In genomic region chr8:11913129-11913900, GRCm38 (mm10) we compare ENCODE assay signal across 8 mouse cellular contexts.
DNase-seq lines count a peak whose midpoint lies in the region; ATAC-seq lines count a peak whose summit lies in the region.
"Had no signal": no experiment of that assay in that cellular context is flagged by ENCODE, and none has a peak within 500 bp of the region (broad histone marks: within the 10 kb centered on the region; RNA-seq: fewer than 3 reads in every experiment).

No protein-coding gene starts in this region.

- H3K4me2 ChIP-seq in forebrain, embryonic 16.5 days (ENCODE audit: low read length) = peak overlapping the region; percentile 47
- peak overlapping the region; percentile 29; the same call in 1 of the 2 replicates for H3K4me2 ChIP-seq in intestine, embryonic 15.5 days (replicated peaks)
- peak overlapping the region; percentile 41 for H3K4me2 ChIP-seq in neural tube, embryonic 15.5 days
- H3K4me2 ChIP-seq: lung, embryonic 14.5 days had no signal

- H3K36me3 ChIP-seq in forebrain, embryonic 16.5 days (ENCODE audit: control insufficient read depth, insufficient read depth) = no peaks in the 10 kb centered on the region
- H3K36me3 ChIP-seq in intestine, embryonic 15.5 days = no peaks in the 10 kb centered on the region
- no peaks in the 10 kb centered on the region for H3K36me3 ChIP-seq in neural tube, embryonic 15.5 days

- DNase-seq in lung, postnatal 14 days = peak; percentile 9
- no peak for DNase-seq in lung, postnatal 10 days
- DNase-seq in cerebellum, postnatal 36 days = no peak
- DNase-seq: lung, embryonic 14.5 days had no signal

- ATAC-seq in forebrain, embryonic 16.5 days = peak; percentile 16; the same call in 1 of the 2 replicates
- ATAC-seq in intestine, embryonic 15.5 days = no peak; the same call in 1 of the 2 replicates
- ATAC-seq in neural tube, embryonic 15.5 days (ENCODE audit: low FRiP score) = no peak
- no peak for ATAC-seq in megakaryocyte, adult 5-6 weeks (ENCODE audit: poor library complexity, severe bottlenecking)

- no peaks in the 10 kb centered on the region for H3K27me3 ChIP-seq in forebrain, embryonic 16.5 days (replicated peaks; ENCODE audit: control insufficient read depth, insufficient read depth, low read length)
- H3K27me3 ChIP-seq in intestine, embryonic 15.5 days (replicated peaks) = no peaks in the 10 kb centered on the region
- H3K27me3 ChIP-seq in neural tube, embryonic 15.5 days (replicated peaks) = 0 out of 2 replicates have a peak, but pooled peaks cover 18% of the 10 kb centered on the region

- peak overlapping the region; percentile 31; the same call in 1 of the 2 replicates for H3K9ac ChIP-seq in forebrain, embryonic 16.5 days (replicated peaks; ENCODE audit: low read depth, low read length)
- H3K9ac ChIP-seq in intestine, embryonic 15.5 days = no peak overlapping the region
- H3K9ac ChIP-seq in neural tube, embryonic 15.5 days (replicated peaks) = no peak overlapping the region
- H3K9ac ChIP-seq: lung, embryonic 14.5 days had no signal

- no peaks in the 10 kb centered on the region for H3K9me3 ChIP-seq in forebrain, embryonic 16.5 days (ENCODE audit: control insufficient read depth, low read length)
- H3K9me3 ChIP-seq in intestine, embryonic 15.5 days = no peaks in the 10 kb centered on the region
- no peaks in the 10 kb centered on the region for H3K9me3 ChIP-seq in neural tube, embryonic 15.5 days (replicated peaks)

- H3K4me1 ChIP-seq in forebrain, embryonic 16.5 days (replicated peaks; ENCODE audit: control insufficient read depth, insufficient read depth, low read length) = peaks cover 35% of the 10 kb centered on the region
- peaks cover 8% of the 10 kb centered on the region for H3K4me1 ChIP-seq in intestine, embryonic 15.5 days (replicated peaks)
- peaks cover 40% of the 10 kb centered on the region for H3K4me1 ChIP-seq in neural tube, embryonic 15.5 days

- 38% methylated on average over 12 of the region's 12 CpGs for WGBS in forebrain, embryonic 16.5 days
- WGBS in intestine, embryonic 15.5 days = 70% methylated on average over 12 of the region's 12 CpGs
- WGBS in neural tube, embryonic 15.5 days = 37% methylated on average over 12 of the region's 12 CpGs

- peak overlapping the region; percentile 34 for H3K4me3 ChIP-seq in forebrain, embryonic 16.5 days (replicated peaks; ENCODE audit: low read length)
- H3K4me3 ChIP-seq in intestine, embryonic 15.5 days (replicated peaks) = 0 out of 2 replicates have a peak overlapping the region, but pooled peaks have one; percentile 2
- no peak overlapping the region for H3K4me3 ChIP-seq in neural tube, embryonic 15.5 days (replicated peaks)

- H3K27ac ChIP-seq in forebrain, embryonic 16.5 days (ENCODE audit: low read length) = peak overlapping the region; percentile 75
- peak overlapping the region; percentile 33 for H3K27ac ChIP-seq in intestine, embryonic 15.5 days
- H3K27ac ChIP-seq in neural tube, embryonic 15.5 days (replicated peaks) = no peak overlapping the region
